Mouse (Mus musculus): ENCODE results near the gene Tubal3. TPM values are rescaled to one million over a fixed set of nuclear protein-coding genes. Genes with fewer than 3 reads are reported as not detected.
A peak's percentile ranks its signal among the peaks of the same experiment; 100 is the strongest.

Tubal3 gene
- polyA plus RNA-seq (2016; fragmentation: Nextera tagmentation; extraction: Ambion mirVana): 0.12 TPM in 1 of 2 replicates, not detected in the other

GRCm38 (mm10) chr13:3917571-3918311 lies at the start of gene Tubal3, which contains the start of gene Net1:
Gene Tubal3 (plus strand): TSS chr13:3918274.
Gene Net1 (minus strand): TSS chr13:3918220.
- peaks cover 28% of the 10 kb centered on the region for H3K36me3 ChIP-seq
- H3K4me1 ChIP-seq (replicated peaks): peaks cover 10% of the 10 kb centered on the region
- DNase-seq (ENCODE audit: low spot score): peak; percentile 93
- peaks cover 12% of the 10 kb centered on the region for H3K9me3 ChIP-seq
- under 1% methylated on average over 52 of the region's 52 CpGs for WGBS
- no peaks in the 10 kb centered on the region for H3K27me3 ChIP-seq (ENCODE audit: insufficient read depth, poor library complexity, severe bottlenecking)
- H3K27ac ChIP-seq: peak within 1 kb of the TSS; percentile 95
- peak within 1 kb of the TSS; percentile 82 for H3K4me3 ChIP-seq

GRCm38 (mm10) chr13:3869901-3870300 lies 48.2 kb upstream of the Tubal3 start:
- H3K27ac ChIP-seq: no peak overlapping the region
- H3K4me1 ChIP-seq (replicated peaks): no peaks in the 10 kb centered on the region
- H3K27me3 ChIP-seq (ENCODE audit: insufficient read depth, poor library complexity, severe bottlenecking): no peaks in the 10 kb centered on the region
- DNase-seq (ENCODE audit: low spot score): no peak
- no peaks in the 10 kb centered on the region for H3K9me3 ChIP-seq
- H3K4me3 ChIP-seq: no peak overlapping the region
- H3K36me3 ChIP-seq: no peaks in the 10 kb centered on the region

DNA sequence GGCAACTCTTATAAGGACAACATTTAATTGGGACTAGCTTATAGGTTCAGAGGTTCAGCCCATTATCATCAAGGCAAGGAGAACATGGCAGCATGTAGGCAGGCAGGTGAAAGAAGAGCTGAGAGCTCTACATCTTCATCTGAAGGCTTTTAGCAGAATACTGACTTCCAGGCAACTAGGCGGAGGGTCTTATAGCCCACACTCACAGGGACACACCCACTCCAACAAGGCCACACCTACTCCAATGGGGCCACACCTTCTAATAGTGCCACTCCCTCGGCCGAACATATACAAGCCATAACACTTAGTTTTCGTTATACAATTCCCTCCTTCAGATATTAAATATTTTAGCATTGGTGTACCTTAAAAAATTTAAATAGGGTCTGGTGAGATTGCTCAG lies 45.2 kb upstream of the Tubal3 start:
- DNase-seq (ENCODE audit: low spot score): no peak
- H3K9me3 ChIP-seq: no peaks in the 10 kb centered on the region
- peaks cover 8% of the 10 kb centered on the region for H3K4me1 ChIP-seq (replicated peaks)
- no peaks in the 10 kb centered on the region for H3K27me3 ChIP-seq (ENCODE audit: insufficient read depth, poor library complexity, severe bottlenecking)
- H3K4me3 ChIP-seq: no peak overlapping the region
- no peak overlapping the region for H3K27ac ChIP-seq
- no peaks in the 10 kb centered on the region for H3K36me3 ChIP-seq
- WGBS: 91% methylated on average over 4 of the region's 4 CpGs

- DNase-seq (ENCODE audit: low spot score): no peak
- H3K9me3 ChIP-seq: no peaks in the 10 kb centered on the region
- H3K36me3 ChIP-seq: peaks cover 12% of the 10 kb centered on the region
- no peaks in the 10 kb centered on the region for H3K27me3 ChIP-seq (ENCODE audit: insufficient read depth, poor library complexity, severe bottlenecking)
- no peak overlapping the region for H3K27ac ChIP-seq
- H3K4me1 ChIP-seq (replicated peaks): peaks cover 10% of the 10 kb centered on the region
- WGBS: 84% methylated on average over 6 of the region's 6 CpGs
- H3K4me3 ChIP-seq: no peak overlapping the region
Observed at GRCm38 (mm10) chr13:3876448-3876847, 41.6 kb upstream of the Tubal3 start.

DNA sequence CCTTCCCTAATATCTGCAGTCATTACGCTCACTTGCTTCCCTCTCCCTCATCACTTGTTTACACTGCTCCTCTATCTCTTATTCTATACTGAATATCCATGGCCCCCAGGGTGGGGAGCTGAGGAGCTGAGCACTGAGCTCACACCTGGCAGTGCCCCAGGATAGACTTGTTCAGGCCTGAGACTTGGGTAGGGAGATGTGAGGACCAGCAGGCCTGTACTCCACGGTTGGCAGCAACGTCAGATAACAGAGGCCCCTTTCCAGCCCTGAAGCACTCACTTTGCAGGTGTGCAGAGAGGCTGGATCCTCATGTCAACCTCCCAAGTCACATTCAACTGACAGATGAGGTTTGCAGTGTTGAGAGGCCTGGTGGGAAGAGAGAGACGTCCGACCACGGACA lies 40.9 kb upstream of the Tubal3 start:
- DNase-seq (ENCODE audit: low spot score): no peak
- H3K9me3 ChIP-seq: no peaks in the 10 kb centered on the region
- no peaks in the 10 kb centered on the region for H3K27me3 ChIP-seq (ENCODE audit: insufficient read depth, poor library complexity, severe bottlenecking)
- peaks cover 10% of the 10 kb centered on the region for H3K4me1 ChIP-seq (replicated peaks)
- no peak overlapping the region for H3K4me3 ChIP-seq
- whole genome bisulfite sequencing: 66% methylated on average over 6 of the region's 6 CpGs
- 0 out of 2 replicates have a peak overlapping the region, but pooled peaks have one; percentile 6 for H3K27ac ChIP-seq
- H3K36me3 ChIP-seq: peaks cover 20% of the 10 kb centered on the region

GRCm38 (mm10) chr13:3877679-3878220 lies 40.3 kb upstream of the Tubal3 start:
- H3K27ac ChIP-seq: 0 out of 2 replicates have a peak overlapping the region, but pooled peaks have one; percentile 6
- no peak overlapping the region for H3K4me3 ChIP-seq
- H3K9me3 ChIP-seq: no peaks in the 10 kb centered on the region
- 51% methylated on average over 4 of the region's 4 CpGs for WGBS
- no peak for DNase-seq (ENCODE audit: low spot score)
- H3K27me3 ChIP-seq (ENCODE audit: insufficient read depth, poor library complexity, severe bottlenecking): no peaks in the 10 kb centered on the region
- peaks cover 21% of the 10 kb centered on the region for H3K36me3 ChIP-seq
- H3K4me1 ChIP-seq (replicated peaks): peaks cover 10% of the 10 kb centered on the region

DNA sequence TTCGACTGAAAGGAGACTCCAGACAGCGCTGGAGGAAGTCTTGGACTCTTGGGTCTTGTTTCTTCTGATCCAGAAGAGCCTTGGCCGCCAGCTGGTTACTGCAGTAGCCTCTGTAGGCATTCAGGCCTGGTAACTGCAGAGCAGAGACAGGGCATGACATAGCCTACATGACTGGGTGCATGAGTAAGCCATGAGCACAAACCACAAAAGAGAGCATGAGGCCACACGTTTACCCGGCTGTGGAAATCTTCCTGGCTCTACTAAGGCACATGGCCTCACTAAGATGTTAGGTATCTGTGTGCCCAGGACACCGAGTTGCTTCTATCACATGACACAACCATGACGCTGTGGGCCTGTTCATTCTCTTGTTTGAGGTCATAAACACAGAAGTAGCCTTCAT lies 31.4 kb upstream of the Tubal3 start:
- H3K9me3 ChIP-seq: no peaks in the 10 kb centered on the region
- no peak overlapping the region for H3K27ac ChIP-seq
- no peak overlapping the region for H3K4me3 ChIP-seq
- H3K36me3 ChIP-seq: peaks cover 63% of the 10 kb centered on the region
- no peaks in the 10 kb centered on the region for H3K27me3 ChIP-seq (ENCODE audit: insufficient read depth, poor library complexity, severe bottlenecking)
- H3K4me1 ChIP-seq (replicated peaks): peaks cover 3% of the 10 kb centered on the region; the same call in 1 of the 2 replicates
- WGBS: 93% methylated on average over 7 of the region's 7 CpGs
- no peak for DNase-seq (ENCODE audit: low spot score)

DNA sequence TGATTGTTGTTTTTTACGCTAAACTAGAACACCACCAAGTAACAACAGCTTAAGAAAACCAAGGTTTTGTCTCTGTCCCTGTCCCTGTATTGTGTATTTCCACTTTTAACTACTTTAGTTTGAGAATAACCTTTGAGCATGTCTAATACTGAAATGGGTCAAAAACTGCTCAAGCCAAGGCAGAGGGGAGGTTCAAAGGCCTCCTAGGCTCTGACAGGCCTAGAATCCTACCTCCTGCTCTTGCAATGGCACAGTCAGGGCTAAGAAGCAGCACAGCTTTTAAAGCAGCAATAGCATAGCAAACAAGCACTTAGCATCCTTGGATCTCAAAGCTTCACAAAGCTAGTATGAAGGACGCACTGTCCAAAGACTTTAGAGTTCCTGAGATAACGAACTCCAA lies 29.0 kb upstream of the Tubal3 start:
- Histone ChIP-seq H3K27me3 (ENCODE audit: insufficient read depth, poor library complexity, severe bottlenecking) (no peaks in the 10 kb centered on the region), H3K27ac (no peak overlapping the region), H3K4me1 (replicated peaks) (peaks cover 20% of the 10 kb centered on the region; the same call in 1 of the 2 replicates), H3K9me3 (no peaks in the 10 kb centered on the region), H3K36me3 (peaks cover 47% of the 10 kb centered on the region), H3K4me3 (no peak overlapping the region)
- no peak for DNase-seq (ENCODE audit: low spot score)
- WGBS: 94% methylated on average over 3 of the region's 3 CpGs

- H3K27me3 ChIP-seq (ENCODE audit: insufficient read depth, poor library complexity, severe bottlenecking): no peaks in the 10 kb centered on the region
- H3K36me3 ChIP-seq: peaks cover 44% of the 10 kb centered on the region
- H3K9me3 ChIP-seq: no peaks in the 10 kb centered on the region
- no peak overlapping the region for H3K4me3 ChIP-seq
- WGBS: 59% methylated on average over 8 of the region's 8 CpGs
- no peak overlapping the region for H3K27ac ChIP-seq
- no peak for DNase-seq (ENCODE audit: low spot score)
- peaks cover 20% of the 10 kb centered on the region; the same call in 1 of the 2 replicates for H3K4me1 ChIP-seq (replicated peaks)
Observed at GRCm38 (mm10) chr13:3890061-3890460, 28.0 kb upstream of the Tubal3 start.

GRCm38 (mm10) chr13:3891479-3892087 lies 26.5 kb upstream of the Tubal3 start:
- H3K9me3 ChIP-seq: no peaks in the 10 kb centered on the region
- peaks cover 20% of the 10 kb centered on the region; the same call in 1 of the 2 replicates for H3K4me1 ChIP-seq (replicated peaks)
- no peak overlapping the region for H3K27ac ChIP-seq
- H3K36me3 ChIP-seq: peaks cover 38% of the 10 kb centered on the region
- 63% methylated on average over 8 of the region's 8 CpGs for WGBS
- no peak for DNase-seq (ENCODE audit: low spot score)
- H3K27me3 ChIP-seq (ENCODE audit: insufficient read depth, poor library complexity, severe bottlenecking): no peaks in the 10 kb centered on the region
- peak overlapping the region; percentile 58 for H3K4me3 ChIP-seq

GRCm38 (mm10) chr13:3892601-3893000 lies 25.5 kb upstream of the Tubal3 start:
- H3K27me3 ChIP-seq (ENCODE audit: insufficient read depth, poor library complexity, severe bottlenecking): no peaks in the 10 kb centered on the region
- WGBS: 20% methylated on average over 7 of the region's 7 CpGs
- H3K4me1 ChIP-seq (replicated peaks): peaks cover 20% of the 10 kb centered on the region; the same call in 1 of the 2 replicates
- peak overlapping the region; percentile 58 for H3K4me3 ChIP-seq
- H3K27ac ChIP-seq: peak overlapping the region; percentile 85
- DNase-seq (ENCODE audit: low spot score): no peak
- peaks cover 28% of the 10 kb centered on the region for H3K36me3 ChIP-seq
- H3K9me3 ChIP-seq: no peaks in the 10 kb centered on the region

- Histone ChIP-seq H3K27me3 (ENCODE audit: insufficient read depth, poor library complexity, severe bottlenecking) (no peaks in the 10 kb centered on the region), H3K27ac (peak overlapping the region; percentile 85), H3K9me3 (no peaks in the 10 kb centered on the region), H3K4me3 (peak overlapping the region; percentile 58), H3K4me1 (replicated peaks) (peaks cover 20% of the 10 kb centered on the region; the same call in 1 of the 2 replicates), H3K36me3 (peaks cover 26% of the 10 kb centered on the region)
- peak; percentile 91 for DNase-seq (ENCODE audit: low spot score)
- WGBS: under 1% methylated on average over 35 of the region's 35 CpGs
Observed at GRCm38 (mm10) chr13:3893126-3893734, 24.8 kb upstream of the Tubal3 start.

Measured in hindbrain, embryonic 10.5 days (tissue).